Mouse (Mus musculus): ENCODE results near the gene Dennd2d. TPM values are rescaled to one million over a fixed set of nuclear protein-coding genes. Genes with fewer than 3 reads are reported as not detected.
A peak's percentile ranks its signal among the peaks of the same experiment; 100 is the strongest.

The Dennd2d gene
- polyA plus RNA-seq (2015; fragmentation: Nextera tagmentation; extraction: Ambion mirVana): 60.8 and 65.8 TPM in 2 replicates

DNA sequence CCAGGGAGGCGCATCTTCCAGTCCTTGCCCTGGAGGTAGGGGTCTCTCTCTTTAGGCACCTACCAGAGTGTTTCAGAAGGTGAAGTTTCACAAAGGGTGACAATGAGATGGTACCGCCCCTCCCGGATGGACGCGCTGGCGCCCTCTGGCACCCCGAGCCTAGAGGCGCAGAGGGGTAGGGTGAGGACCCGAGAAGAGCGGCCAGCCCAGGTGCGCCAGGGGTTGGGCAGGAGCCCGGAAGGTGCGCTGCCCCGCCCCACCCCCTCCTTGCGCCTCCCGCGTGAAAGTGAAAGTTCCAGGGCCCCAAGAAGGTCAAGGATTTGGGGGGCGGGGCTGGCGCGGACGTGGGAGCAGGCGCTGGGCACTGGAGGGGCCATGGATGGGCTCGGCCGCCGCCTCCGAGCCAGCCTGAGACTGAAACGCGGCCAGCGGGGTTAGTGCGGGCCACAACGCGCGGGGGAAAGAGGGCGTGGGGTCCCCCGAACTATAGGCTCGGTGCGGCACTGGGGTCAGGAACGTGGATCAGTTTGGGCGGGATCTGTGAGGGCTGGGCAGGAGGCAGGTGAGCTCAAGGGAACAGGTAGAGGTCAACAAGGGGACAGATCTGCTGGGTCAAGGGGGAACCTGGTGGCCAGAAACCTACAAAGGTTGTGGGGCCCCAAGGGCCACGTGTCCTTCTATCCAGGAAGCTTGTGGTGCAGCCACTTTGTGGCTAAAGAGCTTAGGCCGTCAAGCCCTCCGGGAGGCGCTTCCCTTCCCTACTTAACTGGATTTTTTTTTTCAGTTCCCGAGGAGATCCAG, at the start of gene Dennd2d:
Dennd2d (plus strand) TSS at position 125 of the 801 bp plus-strand sequence.
- DNase-seq (ENCODE audit: low spot score): peak; percentile 82

DNA sequence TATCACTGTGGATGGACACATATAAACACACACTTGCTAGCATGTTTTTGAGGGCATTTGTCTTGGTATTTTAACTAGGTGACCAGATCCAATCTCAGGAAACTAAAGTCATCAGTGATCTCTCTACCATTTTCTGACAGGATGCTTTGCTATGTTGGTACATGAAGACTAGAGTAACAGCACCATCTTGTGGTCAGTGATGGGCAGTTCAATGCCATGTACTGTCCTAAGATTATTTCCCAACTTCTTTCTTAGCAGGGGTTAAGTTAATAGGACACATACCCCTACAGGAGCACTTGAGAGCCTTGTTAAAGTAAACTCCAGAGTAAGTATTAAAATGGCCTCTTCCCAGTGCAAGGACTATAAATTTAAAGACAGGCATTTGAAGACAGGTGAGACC, 33.6 kb upstream of the Dennd2d start:
- DNase-seq (ENCODE audit: low spot score): peak; percentile 76

DNA sequence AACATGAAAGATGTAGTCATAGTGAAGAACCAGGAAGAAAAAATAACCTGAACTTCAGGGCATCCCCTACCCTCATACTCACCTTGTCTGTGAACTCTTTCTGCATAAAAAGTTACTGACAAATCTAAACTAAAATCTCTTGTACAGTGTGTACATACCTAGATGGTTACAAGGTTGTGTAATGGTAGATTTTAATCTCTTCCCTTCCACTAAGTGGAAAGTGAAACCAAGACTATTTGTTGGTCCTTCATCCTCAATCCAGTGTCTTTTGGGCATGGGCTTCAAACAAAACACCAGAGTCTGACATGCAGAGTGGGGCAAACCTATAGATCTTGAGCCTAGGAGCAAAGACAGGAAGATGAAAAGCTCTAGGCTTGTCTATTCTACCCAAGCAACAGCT, 33.2 kb upstream of the Dennd2d start:
- no peak for DNase-seq (ENCODE audit: low spot score)

DNA sequence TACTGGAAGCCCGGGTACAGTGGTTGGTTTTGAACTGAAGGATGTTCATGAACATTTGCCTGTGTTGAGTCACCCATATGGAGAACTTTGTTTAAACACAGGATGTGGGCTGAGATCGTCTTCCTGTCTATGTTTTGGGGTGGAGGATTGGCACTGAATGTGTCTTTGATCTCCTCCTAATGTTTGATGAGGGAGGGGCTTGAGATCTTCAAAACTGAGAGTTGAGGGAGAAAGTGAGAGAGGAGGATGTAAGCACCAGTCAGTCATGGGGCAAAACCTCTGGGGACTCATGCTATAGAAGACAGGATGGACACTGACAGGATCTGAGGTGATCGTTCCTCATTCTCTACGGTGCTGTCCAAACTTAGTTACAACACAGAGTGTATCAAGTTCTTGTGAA, 32.6 kb upstream of the Dennd2d start:
- peak; percentile 93 for DNase-seq (ENCODE audit: low spot score)

DNA sequence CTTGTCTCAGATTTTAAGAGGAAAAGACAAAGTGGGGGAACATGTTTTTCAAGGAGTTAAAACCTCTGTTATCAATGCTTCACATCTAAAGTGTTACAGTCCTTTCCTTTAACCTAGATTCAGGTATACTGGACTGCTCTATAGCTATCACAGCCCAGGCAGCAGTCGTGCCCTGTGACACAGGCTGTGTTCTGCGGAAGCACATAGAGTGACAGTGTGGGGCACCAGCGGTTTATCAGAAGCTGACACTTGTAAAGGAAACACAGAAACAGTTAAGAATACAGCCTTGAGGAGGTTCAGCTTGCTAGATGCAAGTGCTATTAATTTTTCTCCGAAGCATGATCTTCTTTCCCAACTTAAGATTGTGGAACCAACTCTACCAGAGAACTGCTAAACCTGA, 29.6 kb upstream of the Dennd2d start:
- peak; percentile 35 for DNase-seq (ENCODE audit: low spot score)

DNA sequence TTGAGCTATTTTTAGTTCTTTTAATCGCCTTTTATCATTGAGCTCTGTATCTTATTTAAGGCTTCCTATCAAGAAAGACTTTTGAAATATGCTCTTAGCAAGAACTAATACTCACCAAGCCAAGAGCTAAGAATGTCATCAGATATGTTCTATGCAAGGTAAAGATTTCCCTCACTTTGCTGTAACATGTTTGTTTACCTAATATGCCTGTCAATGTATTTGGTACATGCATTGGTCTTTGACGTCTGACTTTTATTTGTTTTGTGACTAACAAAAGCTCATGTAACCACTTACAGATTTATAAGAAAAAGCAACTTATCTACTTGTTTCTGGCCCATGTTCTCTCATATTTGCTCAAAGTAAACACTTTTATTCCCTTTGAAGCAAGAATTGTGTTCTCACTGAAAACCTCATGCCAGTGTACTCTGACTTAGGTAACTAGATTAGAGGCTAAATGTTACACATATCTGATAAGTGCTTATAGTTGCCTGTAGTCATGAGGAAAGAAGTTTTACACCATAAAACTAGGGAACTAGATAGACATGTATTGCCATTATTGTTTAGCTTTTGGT, 24.8 kb upstream of the Dennd2d start:
- no peak for DNase-seq (ENCODE audit: low spot score)

DNA sequence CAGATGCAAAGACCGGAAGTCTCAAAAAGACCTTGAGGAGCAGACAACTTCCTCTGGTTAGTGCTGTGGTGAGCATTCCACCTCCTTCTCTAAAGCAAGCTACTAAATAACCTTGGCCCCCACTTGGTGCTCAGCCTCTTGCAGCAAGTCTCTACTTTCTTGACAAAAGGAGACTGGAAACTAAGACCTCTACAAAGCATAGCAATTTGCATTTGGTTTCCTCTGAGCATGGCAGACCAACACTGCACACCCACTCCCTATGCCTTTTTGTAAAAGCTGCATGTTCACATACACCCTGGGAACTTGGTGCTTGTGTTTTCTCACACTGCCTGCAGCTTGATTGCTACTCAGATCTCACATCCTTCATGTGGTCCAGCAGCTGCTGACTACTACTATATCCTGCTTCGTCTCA, 20.1 kb upstream of the Dennd2d start:
- peak; percentile 76 for DNase-seq (ENCODE audit: low spot score)

DNA sequence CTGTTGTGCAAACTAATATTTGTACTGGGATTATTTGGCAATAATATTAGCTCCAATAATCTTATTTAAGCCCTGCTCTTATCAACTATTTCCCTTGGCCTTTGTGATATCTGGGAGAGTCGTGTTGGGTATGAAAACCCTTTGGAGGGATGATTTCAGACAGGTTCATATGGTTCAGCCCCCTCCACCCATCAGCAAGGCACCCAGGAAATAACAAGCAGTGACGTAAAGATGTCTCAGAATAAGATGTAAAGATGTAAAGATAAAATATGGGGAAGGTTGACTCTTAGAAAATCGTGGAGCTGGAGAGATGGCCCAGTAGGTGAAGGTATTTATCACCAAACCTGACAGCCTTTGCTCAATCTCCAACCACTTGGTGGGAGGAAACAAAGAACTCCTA, 19.7 kb upstream of the Dennd2d start:
- no peak for DNase-seq (ENCODE audit: low spot score)

DNA sequence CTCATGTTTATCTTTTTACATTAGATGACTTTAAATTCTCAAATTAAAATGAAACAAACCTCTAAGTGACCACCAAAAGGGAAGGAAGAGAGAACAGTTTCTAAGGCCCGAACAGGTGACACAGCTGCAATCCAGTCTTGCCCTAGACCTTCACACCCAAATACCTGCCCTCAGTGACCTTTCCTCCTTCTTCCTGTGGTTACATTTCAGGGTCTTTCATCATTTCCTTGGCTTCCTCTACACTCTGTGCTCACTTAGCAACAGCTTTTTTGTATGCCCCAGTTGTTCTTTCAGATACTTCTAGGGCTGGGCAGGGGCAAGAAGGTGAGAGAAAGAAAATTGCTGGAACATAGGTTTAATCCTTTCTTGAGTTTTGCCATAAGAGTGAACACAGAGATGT, 17.5 kb upstream of the Dennd2d start:
- DNase-seq (ENCODE audit: low spot score): peak; percentile 50

DNA sequence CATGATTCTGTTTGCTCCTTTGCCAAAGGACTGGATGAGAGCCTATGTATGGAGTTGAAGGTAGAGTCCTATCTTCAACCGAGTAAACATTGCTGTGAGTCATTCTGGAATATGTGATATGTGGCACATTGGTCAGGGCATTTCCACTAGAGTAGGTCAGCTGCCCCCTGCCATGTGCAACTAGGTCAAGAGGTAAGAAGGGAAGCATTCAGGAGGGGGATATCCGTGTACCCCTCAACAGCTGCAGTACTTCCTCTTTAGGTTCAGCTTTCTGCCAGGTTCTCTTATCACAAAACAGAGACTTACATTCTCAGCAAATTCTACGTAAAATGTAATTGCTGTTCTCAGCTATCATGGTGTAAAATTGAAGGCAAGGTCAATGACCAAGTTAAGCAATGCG, 8.0 kb upstream of the Dennd2d start:
- DNase-seq (ENCODE audit: low spot score): peak; percentile 60

DNA sequence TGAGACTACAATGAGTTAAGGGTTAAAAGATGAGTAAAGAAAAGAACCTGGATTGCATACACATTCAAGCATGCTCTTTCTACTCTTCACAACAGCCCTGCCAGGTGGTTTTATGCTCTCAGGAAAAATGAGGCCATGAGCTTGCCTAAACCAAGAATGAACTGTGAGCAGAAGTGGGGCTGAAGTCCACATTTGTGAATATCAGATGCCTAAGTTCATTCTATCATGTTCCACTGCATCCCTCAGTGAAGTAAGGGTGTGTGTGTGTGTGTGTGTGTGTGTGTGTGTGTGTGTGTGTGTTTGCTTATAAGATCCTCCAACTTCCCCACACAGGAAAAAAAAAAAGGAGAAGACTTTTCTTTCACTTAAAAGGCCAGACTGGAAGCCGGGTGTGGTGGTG, 5.3 kb upstream of the Dennd2d start:
- peak; percentile 34 for DNase-seq (ENCODE audit: low spot score)

DNA sequence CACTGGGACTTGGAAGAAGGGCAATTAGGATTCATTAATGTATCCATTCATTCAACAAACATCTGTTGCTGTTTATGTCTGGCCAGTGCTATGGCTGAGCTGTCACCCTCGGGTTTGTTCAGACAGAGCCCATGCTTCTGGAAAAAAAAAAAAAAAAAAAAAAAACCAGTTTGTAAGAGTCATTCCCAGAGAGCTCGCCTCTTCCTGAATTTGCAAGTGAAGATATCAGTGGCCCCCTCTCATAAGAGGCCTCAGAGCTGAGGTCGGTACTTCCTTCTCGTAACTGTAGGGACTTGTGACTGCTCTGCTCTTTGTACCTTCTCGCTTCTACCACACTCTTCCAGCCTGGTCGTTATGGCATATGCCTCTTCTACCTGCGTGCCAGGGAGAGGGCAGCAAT, 1.1 kb downstream of the Dennd2d start:
- DNase-seq (ENCODE audit: low spot score): no peak

DNA sequence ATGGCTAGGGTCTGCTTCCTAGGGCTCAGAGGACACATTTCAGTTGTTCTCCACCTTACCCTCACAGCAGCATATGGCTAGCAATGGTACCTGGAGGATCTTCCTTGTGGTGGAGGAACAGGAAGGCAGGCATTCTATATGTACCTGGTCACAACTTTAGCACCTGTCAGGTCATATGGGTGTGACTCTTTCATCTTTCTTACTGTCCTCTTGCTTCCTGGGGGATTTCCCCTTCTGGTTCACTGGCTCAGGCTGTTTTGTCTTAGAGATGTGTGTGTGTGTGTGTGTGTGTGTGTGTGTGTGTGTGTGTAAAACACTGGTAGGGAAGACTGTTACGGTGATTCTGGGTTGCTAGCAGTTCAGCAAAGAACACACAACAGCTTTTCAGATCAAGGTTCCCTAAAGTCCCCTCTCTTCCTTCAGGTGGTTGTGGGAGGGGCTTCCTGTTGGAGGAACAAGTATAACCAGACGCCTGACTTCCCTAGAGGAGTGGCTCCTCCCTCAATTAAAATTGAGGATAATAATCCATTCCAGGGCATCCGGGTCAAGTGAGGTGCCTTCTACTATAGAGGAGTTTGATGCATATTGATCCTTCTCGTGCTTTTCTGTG, 1.7 kb downstream of the Dennd2d start:
- no peak for DNase-seq (ENCODE audit: low spot score)

DNA sequence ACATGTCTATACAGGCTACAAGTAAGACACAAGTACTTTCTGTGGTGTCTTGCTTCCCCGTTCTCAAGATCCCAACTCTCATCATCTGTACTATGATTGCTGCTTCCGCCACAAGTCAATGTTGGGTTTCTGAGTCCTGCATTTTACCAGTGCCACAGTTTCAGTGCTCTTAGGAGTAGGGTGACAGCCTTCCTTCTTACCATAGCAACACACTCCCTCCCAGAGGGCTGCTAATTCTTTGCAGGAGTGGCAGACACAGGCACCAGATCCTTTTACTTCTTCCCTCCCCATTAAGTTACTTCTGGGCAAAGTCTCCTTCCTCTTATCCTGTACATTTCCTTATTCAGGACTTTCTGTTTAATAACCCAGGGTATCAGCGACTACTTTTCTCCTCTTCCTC, 2.7 kb downstream of the Dennd2d start:
- no peak for DNase-seq (ENCODE audit: low spot score)

DNA sequence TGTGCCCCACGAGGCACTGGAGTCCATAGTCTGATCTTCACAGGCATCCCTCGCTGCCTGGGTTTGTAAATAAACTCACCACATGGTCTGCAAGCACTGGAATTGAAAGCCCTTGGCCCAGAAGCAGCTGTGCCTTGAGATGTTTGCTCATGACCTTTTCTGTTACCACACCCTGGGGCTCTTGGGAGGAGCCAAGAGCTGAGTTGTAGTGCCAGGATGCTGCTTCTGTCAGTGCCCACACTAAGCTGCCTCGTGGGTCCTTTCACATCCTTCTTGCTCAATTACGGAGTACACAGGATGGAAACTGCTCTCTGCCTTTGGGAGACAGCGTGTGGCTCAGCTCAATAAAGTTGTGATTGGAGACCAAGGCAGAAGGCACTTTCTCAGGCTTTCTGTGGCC, 3.6 kb downstream of the Dennd2d start:
- peak; percentile 70 for DNase-seq (ENCODE audit: low spot score)

DNA sequence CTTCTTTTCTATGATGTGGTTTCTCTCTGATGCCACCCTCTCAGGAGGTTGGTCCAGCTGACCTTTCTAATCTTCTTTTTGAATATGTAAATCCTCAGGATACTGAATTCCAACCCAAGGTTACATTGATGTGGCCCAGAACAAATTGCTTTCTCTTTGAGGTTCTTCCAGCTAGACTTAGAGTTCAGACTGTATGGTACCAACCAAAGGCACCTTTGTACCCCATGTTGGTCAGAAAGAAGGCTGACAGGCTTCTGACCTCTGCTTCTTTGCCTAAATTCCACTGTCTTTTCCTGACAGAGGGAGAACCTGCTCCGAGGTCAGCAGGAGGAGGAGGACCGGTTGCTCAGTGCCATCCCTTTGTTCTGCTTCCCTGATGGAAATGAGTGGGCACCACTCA, 5.3 kb downstream of the Dennd2d start:
- DNase-seq (ENCODE audit: low spot score): no peak

DNA sequence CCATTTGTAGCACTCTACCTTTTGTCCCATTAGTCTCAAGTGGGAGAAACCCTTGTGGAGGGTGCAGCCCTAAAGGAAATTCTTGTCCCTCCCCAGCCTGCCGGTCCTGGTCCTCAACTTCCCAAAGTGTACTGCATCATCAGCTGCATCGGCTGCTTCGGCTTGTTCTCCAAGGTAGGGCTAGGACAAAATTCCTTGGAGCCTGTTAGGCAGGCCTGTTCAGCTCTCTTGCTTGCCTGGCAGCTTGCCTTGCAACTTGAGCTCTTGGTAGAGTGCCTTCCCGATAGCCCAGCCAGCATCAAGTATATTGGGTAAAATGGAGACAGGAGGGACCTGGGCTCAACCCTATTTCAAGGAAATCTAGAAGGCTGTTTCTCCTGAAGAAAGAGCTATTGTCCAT, 8.0 kb downstream of the Dennd2d start:
- no peak for DNase-seq (ENCODE audit: low spot score)

DNA sequence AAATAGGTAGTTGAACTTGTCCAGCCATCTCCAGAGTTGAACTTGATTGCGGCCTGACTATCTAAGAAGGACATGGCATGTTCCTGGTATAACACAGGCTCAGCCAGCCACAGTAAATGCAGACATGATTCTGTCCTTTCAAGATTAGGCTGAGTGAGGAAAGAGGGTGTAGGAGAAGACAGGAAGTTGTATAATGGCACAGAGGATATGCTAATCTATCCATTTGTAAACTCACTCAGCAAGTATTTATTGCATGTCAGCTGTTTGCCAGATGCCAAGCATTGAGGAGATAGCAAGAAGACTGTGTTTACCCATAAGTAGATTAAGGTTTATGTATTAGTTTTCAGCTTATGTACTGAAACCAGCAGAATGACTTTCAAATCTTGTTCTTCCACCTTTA, 10.5 kb downstream of the Dennd2d start:
- DNase-seq (ENCODE audit: low spot score): no peak

DNA sequence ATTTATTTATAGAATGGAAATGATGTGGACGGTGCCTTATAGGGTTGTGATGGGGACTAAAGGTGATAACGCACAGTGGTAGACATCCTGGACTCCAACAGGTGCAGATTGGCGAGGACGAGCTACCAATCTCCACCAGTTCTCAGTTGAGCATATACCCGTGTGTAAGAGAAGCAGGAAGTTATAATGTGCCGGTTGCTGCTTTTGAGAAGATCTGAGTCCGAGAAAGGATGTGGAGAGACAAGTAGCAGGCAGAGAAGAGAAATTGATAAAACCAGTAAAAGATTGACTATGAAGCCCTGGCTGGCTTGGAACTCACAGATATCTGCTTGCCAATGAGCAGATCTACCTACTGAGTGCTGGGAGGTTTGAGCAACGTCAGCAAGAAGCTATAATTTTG, 11.0 kb downstream of the Dennd2d start:
- DNase-seq (ENCODE audit: low spot score): no peak

DNA sequence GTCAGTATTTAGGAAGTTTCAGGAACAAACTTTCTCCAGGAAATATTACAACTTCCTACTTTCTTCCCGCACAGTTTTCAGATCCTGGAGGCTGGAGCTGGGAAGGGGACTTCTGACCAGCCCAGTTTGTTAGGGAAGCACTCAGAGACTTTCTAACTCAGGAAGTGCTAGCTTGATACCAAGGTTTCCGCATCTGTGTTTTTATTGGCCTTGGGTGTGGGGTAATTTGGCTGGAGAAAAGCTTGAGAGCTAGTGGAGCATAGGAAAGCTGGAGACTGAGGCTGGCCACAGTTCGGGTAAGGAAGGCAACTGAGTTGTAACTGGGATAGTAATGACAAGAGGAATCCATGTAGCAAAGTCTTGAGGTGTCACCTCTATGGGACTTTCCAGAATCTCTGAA, 11.7 kb downstream of the Dennd2d start:
- no peak for DNase-seq (ENCODE audit: low spot score)

DNA sequence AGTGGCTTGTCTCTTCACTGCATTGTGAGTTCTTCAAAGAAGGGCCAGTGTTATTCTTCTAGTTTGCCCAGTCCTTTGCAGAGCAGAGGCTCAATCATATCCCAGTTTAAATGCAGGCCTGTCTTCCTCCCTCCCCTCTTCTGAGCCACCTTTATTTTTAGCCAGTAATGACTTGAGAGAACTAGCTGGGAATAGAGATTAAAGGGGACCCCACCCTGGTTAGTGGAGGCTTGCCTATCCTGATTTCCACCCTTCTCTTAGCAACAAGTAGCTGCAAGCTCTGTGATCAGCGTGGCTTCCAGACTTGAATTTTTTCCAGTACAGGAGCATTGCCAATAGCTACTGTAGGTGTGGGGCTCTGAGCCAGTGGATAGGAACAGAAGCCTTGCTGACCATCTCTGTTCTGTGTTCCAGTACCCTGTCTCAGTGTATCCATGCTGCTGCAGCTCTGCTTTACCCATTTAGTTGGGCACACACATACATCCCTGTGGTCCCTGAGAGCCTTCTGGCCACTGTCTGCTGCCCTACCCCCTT, 12.3 kb downstream of the Dennd2d start:
- no peak for DNase-seq (ENCODE audit: low spot score)

DNA sequence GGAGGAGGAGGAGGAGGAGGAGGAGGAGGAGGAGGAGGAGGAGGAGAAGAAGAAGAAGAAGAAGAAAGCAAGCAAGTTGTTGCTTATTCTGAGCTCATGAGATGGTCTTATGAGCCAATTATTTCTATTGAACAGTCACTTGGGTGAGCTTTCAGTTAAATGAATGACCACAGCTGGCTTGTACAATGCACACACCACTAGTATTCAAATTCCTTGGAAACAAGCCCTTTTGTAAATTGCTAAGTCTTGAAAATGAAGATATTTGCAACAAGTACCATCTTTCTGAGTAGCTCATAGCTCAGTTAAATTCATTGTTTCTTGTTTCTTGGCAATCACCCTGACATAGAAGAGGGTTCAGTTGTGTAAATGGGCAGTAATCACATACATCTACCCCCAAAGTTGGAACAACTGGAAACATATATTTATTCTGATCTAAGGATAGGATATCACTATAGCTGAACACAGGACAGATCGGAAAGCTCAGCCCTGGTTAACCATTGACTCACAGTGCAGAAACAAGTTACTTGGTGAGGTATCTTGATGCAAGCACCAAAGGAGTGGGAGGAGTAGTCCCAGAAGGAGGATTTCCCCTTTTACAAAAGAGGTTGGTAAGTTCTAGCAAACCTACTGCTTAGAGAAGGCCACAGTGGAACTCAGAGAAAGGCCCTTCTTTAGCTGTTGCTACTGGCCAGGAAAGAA, 13.3 kb downstream of the Dennd2d start:
- DNase-seq (ENCODE audit: low spot score): no peak
